ENCODE assay signal across 11 mouse cellular contexts in genomic region chr13:57984163-57984562, GRCm38 (mm10).
A peak's percentile ranks its signal among the peaks of the same experiment; 100 is the strongest.
DNase-seq lines count a peak whose midpoint lies in the region; ATAC-seq lines count a peak whose summit lies in the region.
"Had no signal": no experiment of that assay in that cellular context is flagged by ENCODE, and none has a peak within 500 bp of the region (broad histone marks: within the 10 kb centered on the region; RNA-seq: fewer than 3 reads in every experiment).

No protein-coding gene starts in this region.

- peaks cover 21% of the 10 kb centered on the region for H3K4me1 ChIP-seq in hindbrain, embryonic 15.5 days (replicated peaks)
- H3K4me1 ChIP-seq in hindbrain, embryonic 13.5 days (replicated peaks): peaks cover 30% of the 10 kb centered on the region
- H3K4me1 ChIP-seq in midbrain, embryonic 16.5 days (ENCODE audit: control insufficient read depth, insufficient read depth, low read length): peaks cover 14% of the 10 kb centered on the region
- H3K4me1 ChIP-seq in midbrain, embryonic 10.5 days: peaks cover 32% of the 10 kb centered on the region
- H3K4me1 ChIP-seq in neural tube, embryonic 15.5 days: peaks cover 36% of the 10 kb centered on the region

- peak; percentile 38 to 39 for DNase-seq in cerebellum, postnatal 14 days
- no peak for DNase-seq in cerebellum, adult 9-10 months
- no peak for DNase-seq in midbrain, embryonic 10.5 days (ENCODE audit: low spot score)
- DNase-seq in retina, postnatal 1 day: no peak
- DNase-seq: B cell, adult 2 months; kidney, adult 2 months had no signal

- no peak overlapping the region for H3K4me3 ChIP-seq in hindbrain, embryonic 15.5 days
- no peak overlapping the region for H3K4me3 ChIP-seq in hindbrain, embryonic 13.5 days
- no peak overlapping the region for H3K4me3 ChIP-seq in midbrain, embryonic 16.5 days (ENCODE audit: low read depth, low read length)
- H3K4me3 ChIP-seq in midbrain, embryonic 10.5 days: no peak overlapping the region
- H3K4me3 ChIP-seq in neural tube, embryonic 15.5 days (replicated peaks): no peak overlapping the region
- H3K4me3 ChIP-seq: myocyte had no signal

- 63% methylated on average over 8 of the region's 8 CpGs for WGBS in hindbrain, embryonic 15.5 days
- WGBS in hindbrain, embryonic 13.5 days: 74% methylated on average over 8 of the region's 8 CpGs
- 71% methylated on average over 8 of the region's 8 CpGs for whole genome bisulfite sequencing in midbrain, embryonic 16.5 days
- 58% methylated on average over 8 of the region's 8 CpGs for WGBS in midbrain, embryonic 10.5 days
- WGBS in neural tube, embryonic 15.5 days: 66% methylated on average over 8 of the region's 8 CpGs

- peak overlapping the region; percentile 51; the same call in 1 of the 2 replicates for H3K27ac ChIP-seq in hindbrain, embryonic 15.5 days (replicated peaks)
- no peak overlapping the region for H3K27ac ChIP-seq in hindbrain, embryonic 13.5 days
- no peak overlapping the region for H3K27ac ChIP-seq in midbrain, embryonic 16.5 days (ENCODE audit: low read length)
- no peak overlapping the region for H3K27ac ChIP-seq in midbrain, embryonic 10.5 days (replicated peaks)
- H3K27ac ChIP-seq in neural tube, embryonic 15.5 days (replicated peaks): peak overlapping the region; percentile 52; the same call in 1 of the 2 replicates

- H3K27me3 ChIP-seq in hindbrain, embryonic 15.5 days: no peaks in the 10 kb centered on the region
- no peaks in the 10 kb centered on the region for H3K27me3 ChIP-seq in hindbrain, embryonic 13.5 days
- no peaks in the 10 kb centered on the region for H3K27me3 ChIP-seq in midbrain, embryonic 16.5 days (ENCODE audit: control insufficient read depth, insufficient read depth, low read depth, low read length)
- no peaks in the 10 kb centered on the region for H3K27me3 ChIP-seq in midbrain, embryonic 10.5 days (ENCODE audit: low read depth, poor library complexity, severe bottlenecking)
- H3K27me3 ChIP-seq in neural tube, embryonic 15.5 days (replicated peaks): no peaks in the 10 kb centered on the region

- H3K36me3 ChIP-seq in hindbrain, embryonic 15.5 days: no peaks in the 10 kb centered on the region
- H3K36me3 ChIP-seq in hindbrain, embryonic 13.5 days: no peaks in the 10 kb centered on the region
- no peaks in the 10 kb centered on the region for H3K36me3 ChIP-seq in midbrain, embryonic 16.5 days (ENCODE audit: control insufficient read depth, insufficient read depth, low read length)
- no peaks in the 10 kb centered on the region for H3K36me3 ChIP-seq in midbrain, embryonic 10.5 days
- no peaks in the 10 kb centered on the region for H3K36me3 ChIP-seq in neural tube, embryonic 15.5 days

- H3K9me3 ChIP-seq in hindbrain, embryonic 15.5 days: no peaks in the 10 kb centered on the region
- no peaks in the 10 kb centered on the region for H3K9me3 ChIP-seq in hindbrain, embryonic 13.5 days
- no peaks in the 10 kb centered on the region for H3K9me3 ChIP-seq in midbrain, embryonic 16.5 days (replicated peaks; ENCODE audit: control insufficient read depth, low read length, poor library complexity, severe bottlenecking)
- no peaks in the 10 kb centered on the region for H3K9me3 ChIP-seq in midbrain, embryonic 10.5 days (replicated peaks)
- H3K9me3 ChIP-seq in neural tube, embryonic 15.5 days (replicated peaks): no peaks in the 10 kb centered on the region

- peak; percentile 54; the same call in 1 of the 2 replicates for ATAC-seq in hindbrain, embryonic 15.5 days (ENCODE audit: low FRiP score, low read depth)
- no peak for ATAC-seq in hindbrain, embryonic 13.5 days (ENCODE audit: low FRiP score)
- peak; percentile 39; the same call in 1 of the 2 replicates for ATAC-seq in midbrain, embryonic 16.5 days
- peak; percentile 22; the same call in 1 of the 2 replicates for ATAC-seq in neural tube, embryonic 15.5 days (ENCODE audit: low FRiP score)

- H3K9ac ChIP-seq in hindbrain, embryonic 15.5 days: no peak overlapping the region
- H3K9ac ChIP-seq in hindbrain, embryonic 13.5 days: no peak overlapping the region
- H3K9ac ChIP-seq in midbrain, embryonic 16.5 days (ENCODE audit: low read depth, low read length): no peak overlapping the region
- no peak overlapping the region for H3K9ac ChIP-seq in neural tube, embryonic 15.5 days (replicated peaks)

- H3K4me2 ChIP-seq in hindbrain, embryonic 15.5 days: no peak overlapping the region
- no peak overlapping the region for H3K4me2 ChIP-seq in hindbrain, embryonic 13.5 days
- H3K4me2 ChIP-seq in midbrain, embryonic 16.5 days (ENCODE audit: low read length): no peak overlapping the region
- H3K4me2 ChIP-seq in neural tube, embryonic 15.5 days: no peak overlapping the region

Comparison
In these comparisons a context has a peak if more than half of its experiments do, and no peak if none do; other contexts are left out.
1. DNase-seq: peak in cerebellum, postnatal 14 days (2 of 2); none in cerebellum, adult 9-10 months (single experiment), midbrain, embryonic 10.5 days (single experiment) and retina, postnatal 1 day (single experiment).
2. H3K27ac ChIP-seq: peak in hindbrain, embryonic 15.5 days (single experiment) and neural tube, embryonic 15.5 days (single experiment); none in hindbrain, embryonic 13.5 days (single experiment), midbrain, embryonic 16.5 days (single experiment) and midbrain, embryonic 10.5 days (single experiment).